Mouse (Mus musculus) midbrain, postnatal 0 days (tissue): ENCODE data around the gene Maff. TPM values are rescaled to one million over a fixed set of nuclear protein-coding genes. Genes with fewer than 3 reads are reported as not detected.

Experiments used
- ATAC-seq: fragments of 200-750 bp; cut with Nextera tagmentation; 2 replicates; pipeline ENCODE4 v1.8.0; 2017; ENCODE audit warnings: moderate number of reproducible peaks, mild to moderate bottlenecking, moderate TSS enrichment, moderate library complexity; ENCODE audit not compliant: low FRiP score
- DNase-seq: peaks from one replicate; pipeline ENCODE4 v3.0.0-alpha.2; 2015; ENCODE audit warnings: low spot score
- H3K27ac ChIP-seq: fragments of 300-500 bp; sonication (generic); 2 replicates; pipeline ENCODE4 v1.5.1; 2014; ENCODE audit warnings: low read depth, mild to moderate bottlenecking, low read length, mixed read lengths
- H3K27me3 ChIP-seq: fragments of 300-500 bp; sonication (generic); 2 replicates; pipeline ENCODE4 v1.6.1; 2014; ENCODE audit warnings: low read length, control low read depth, mixed read lengths; ENCODE audit not compliant: insufficient read depth
- H3K36me3 ChIP-seq: fragments of 300-500 bp; sonication (generic); 2 replicates; pipeline ENCODE4 v1.6.1; 2014; ENCODE audit warnings: low read length, control low read depth, mixed read lengths; ENCODE audit not compliant: insufficient read depth
- H3K4me1 ChIP-seq: fragments of 300-500 bp; sonication (generic); 2 replicates; pipeline ENCODE4 v1.6.1; 2014; ENCODE audit warnings: mild to moderate bottlenecking, control low read depth, antibody characterized with exemption, low read length, mixed read lengths; ENCODE audit not compliant: insufficient read depth
- H3K4me2 ChIP-seq: fragments of 300-500 bp; sonication (generic); 2 replicates; pipeline ENCODE4 v1.6.1; 2014; ENCODE audit warnings: low read depth, mild to moderate bottlenecking, low read length, mixed read lengths; ENCODE audit not compliant: poor library complexity, severe bottlenecking
- H3K4me3 ChIP-seq: fragments of 300-500 bp; sonication (generic); 2 replicates; pipeline ENCODE4 v1.5.1; 2014; ENCODE audit warnings: low read depth, mild to moderate bottlenecking, low read length, moderate library complexity
- H3K9ac ChIP-seq: fragments of 300-500 bp; sonication (generic); replicated peaks from 2 replicates; pipeline ENCODE4 v1.6.1; 2014; ENCODE audit warnings: mild to moderate bottlenecking, low read length, moderate library complexity, mixed read lengths; ENCODE audit not compliant: poor library complexity, severe bottlenecking
- H3K9me3 ChIP-seq: fragments of 300-500 bp; sonication (generic); 2 replicates; pipeline ENCODE4 v1.6.1; 2016; ENCODE audit warnings: low read length, control low read depth
- CTCF ChIP-seq: IDR thresholded peaks from 2 replicates; pipeline ENCODE4 v1.5.1; 2016; ENCODE audit warnings: antibody characterized with exemption, mild to moderate bottlenecking
- WGBS: fragments of 180-500 bp; shearing (Covaris S2); extraction: QIAGEN DNeasy Blood & Tissue Kit; methylation state at CpG from one replicate; pipeline ENCODE4 v1.1.7; 2014; 5-methylcytosine and 5-hydroxymethylcytosine counted together
- polyA plus RNA-seq: library from polyadenylated mRNA; unstranded; fragments of >200 nt; fragmentation: Nextera tagmentation; extraction: Ambion mirVana; gene quantifications from 2 replicates; pipeline ENCODE4 v1.2.1, GENCODE M21; 2015
- total RNA-seq: library from RNA; depleted of rRNA; stranded (reverse); fragments of >200 nt; gene quantifications from 2 replicates; pipeline ENCODE4 v1.2.3, GENCODE M21; 2014

Maff gene
- total and polyA plus RNA-seq, 2 experiments from 2014 or later, result 1.2 to 5.4 TPM

GRCm38 (mm10) chr15:79380468-79381444 is 34.3 kb downstream of the Maff start:
- Histone ChIP-seq H3K4me1 (peaks cover 8% of the 10 kb centered on the region; the same call in 1 of the 2 replicates), H3K4me3 (no peak overlapping the region), H3K36me3 (peaks cover 24% of the 10 kb centered on the region), H3K4me2 (0 out of 2 replicates have a peak overlapping the region, but pooled peaks have one; percentile 4), H3K27ac (peak overlapping the region; percentile 55), H3K9me3 (no peaks in the 10 kb centered on the region), H3K27me3 (no peaks in the 10 kb centered on the region), H3K9ac (no peak overlapping the region)
- DNase-seq (peak; percentile 67), ATAC-seq (peak; percentile 49; the same call in 1 of the 2 replicates)
- WGBS, result 48% methylated on average over 19 of the region's 23 CpGs
- TF ChIP-seq CTCF, result peak; percentile 76

GRCm38 (mm10) chr15:79381644-79382043 is 35.2 kb downstream of the Maff start:
- DNase-seq (no peak), ATAC-seq (no peak)
- Histone ChIP-seq H3K4me2 (no peak overlapping the region), H3K27me3 (no peaks in the 10 kb centered on the region), H3K9ac (no peak overlapping the region), H3K27ac (no peak overlapping the region), H3K36me3 (peaks cover 18% of the 10 kb centered on the region), H3K9me3 (no peaks in the 10 kb centered on the region), H3K4me1 (peaks cover 8% of the 10 kb centered on the region; the same call in 1 of the 2 replicates), H3K4me3 (no peak overlapping the region)
- TF ChIP-seq CTCF, result no peak
- WGBS, result 91% methylated on average over 9 of the region's 9 CpGs

- no peak overlapping the region for H3K27ac ChIP-seq
- no peaks in the 10 kb centered on the region for H3K4me1 ChIP-seq
- no peak for ATAC-seq
- no peak for DNase-seq
- H3K4me3 ChIP-seq, result no peak overlapping the region
- 49% methylated on average over 6 of the region's 6 CpGs for WGBS
- no peak overlapping the region for H3K9ac ChIP-seq
- no peak overlapping the region for H3K4me2 ChIP-seq
- H3K36me3 ChIP-seq, result no peaks in the 10 kb centered on the region
- H3K9me3 ChIP-seq, result no peaks in the 10 kb centered on the region
- no peaks in the 10 kb centered on the region for H3K27me3 ChIP-seq
- TF ChIP-seq CTCF, result no peak
These were observed 40.7 kb downstream of the Maff start for GRCm38 (mm10) chr15:79387081-79387480.

GRCm38 (mm10) chr15:79387611-79388010 is 41.2 kb downstream of the Maff start:
- H3K9ac ChIP-seq, result no peak overlapping the region
- no peak overlapping the region for H3K4me2 ChIP-seq
- no peaks in the 10 kb centered on the region for H3K4me1 ChIP-seq
- WGBS, result 87% methylated on average over 7 of the region's 7 CpGs
- H3K4me3 ChIP-seq, result no peak overlapping the region
- no peak for DNase-seq
- no peak overlapping the region for H3K27ac ChIP-seq
- no peaks in the 10 kb centered on the region for H3K27me3 ChIP-seq
- H3K9me3 ChIP-seq, result no peaks in the 10 kb centered on the region
- H3K36me3 ChIP-seq, result no peaks in the 10 kb centered on the region
- no peak for TF ChIP-seq CTCF
- ATAC-seq, result no peak

DNA sequence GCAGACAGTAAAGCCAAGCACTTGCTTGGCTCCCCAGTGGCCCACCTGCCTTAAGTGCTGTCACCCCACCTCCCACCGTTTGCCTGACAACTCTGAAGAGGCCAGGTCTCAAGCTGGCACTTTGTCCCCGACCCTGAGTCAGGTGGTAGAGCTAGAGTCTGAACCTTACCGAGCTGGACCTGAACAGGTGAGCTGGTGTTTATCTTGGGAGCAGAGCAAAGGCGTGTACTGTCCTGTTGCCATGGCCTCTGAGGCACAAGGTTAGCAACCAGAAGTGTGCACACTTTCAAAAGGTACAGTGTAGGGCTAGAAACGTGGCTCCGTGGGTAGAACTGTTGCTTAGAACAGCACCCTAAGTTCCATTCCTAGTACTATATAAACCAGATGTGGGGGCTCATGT is 41.8 kb downstream of the Maff start:
- no peak for DNase-seq
- no peak for TF ChIP-seq CTCF
- Histone ChIP-seq H3K27me3 (no peaks in the 10 kb centered on the region), H3K27ac (no peak overlapping the region), H3K4me2 (no peak overlapping the region), H3K4me1 (no peaks in the 10 kb centered on the region), H3K9me3 (no peaks in the 10 kb centered on the region), H3K4me3 (no peak overlapping the region), H3K9ac (no peak overlapping the region), H3K36me3 (no peaks in the 10 kb centered on the region)
- 84% methylated on average over 6 of the region's 6 CpGs for WGBS
- no peak for ATAC-seq

- Histone ChIP-seq H3K9ac (no peak overlapping the region), H3K9me3 (no peaks in the 10 kb centered on the region), H3K36me3 (no peaks in the 10 kb centered on the region), H3K4me2 (no peak overlapping the region), H3K27ac (no peak overlapping the region), H3K27me3 (no peaks in the 10 kb centered on the region), H3K4me3 (no peak overlapping the region), H3K4me1 (no peaks in the 10 kb centered on the region)
- 84% methylated on average over 6 of the region's 6 CpGs for WGBS
- ATAC-seq, result no peak
- no peak for TF ChIP-seq CTCF
- DNase-seq, result no peak
These were observed 44.0 kb downstream of the Maff start for GRCm38 (mm10) chr15:79390434-79390833.
